Mouse (Mus musculus): Measurements from ENCODE around the gene Ncbp3.

Ncbp3 gene

DNA sequence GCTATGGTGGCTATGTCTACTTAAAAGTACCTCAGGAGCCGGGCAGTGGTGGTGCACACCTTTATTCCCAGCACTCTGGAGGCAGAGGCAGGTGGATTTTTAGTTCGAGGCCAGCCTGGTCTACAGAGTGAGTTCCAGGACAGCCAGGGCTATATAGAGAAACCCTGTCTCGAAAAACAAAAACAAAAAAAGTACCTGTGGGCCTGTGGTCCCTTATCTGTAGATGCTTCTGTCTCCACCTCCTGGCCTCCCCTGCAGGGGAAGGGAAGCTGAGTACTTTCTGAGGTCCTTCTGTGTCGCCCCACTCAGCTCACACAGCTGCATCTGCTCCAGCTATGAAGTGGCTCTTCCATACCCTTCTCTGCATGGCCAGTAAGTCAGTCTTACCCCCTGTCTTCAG lies 42.7 kb downstream of the Ncbp3 start, which contains the start of gene Itgae:
Gene Itgae (plus strand): TSS at position 301 of the 400 bp plus-strand sequence.
- no peak for DNase-seq

DNA sequence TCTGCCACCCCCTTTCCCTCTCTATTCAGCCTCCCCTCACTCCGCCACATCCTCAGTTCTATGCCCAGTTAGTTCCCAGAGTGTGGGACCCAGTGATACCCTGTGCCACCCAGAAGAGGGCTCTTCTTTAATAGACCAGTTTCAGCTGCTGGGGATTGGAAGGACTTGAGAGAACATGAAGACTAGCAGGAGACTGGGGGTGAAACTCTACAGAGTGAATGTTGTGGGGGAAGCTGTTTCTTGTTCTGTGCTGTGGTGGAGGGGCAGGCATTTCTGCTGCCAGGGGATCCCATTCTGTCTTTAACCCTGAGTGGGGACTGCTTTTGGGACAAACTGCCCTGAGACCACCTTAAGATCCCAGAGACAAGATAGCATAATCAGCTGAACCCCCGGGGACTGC lies 43.2 kb downstream of the Ncbp3 start:
- DNase-seq: no peak

DNA sequence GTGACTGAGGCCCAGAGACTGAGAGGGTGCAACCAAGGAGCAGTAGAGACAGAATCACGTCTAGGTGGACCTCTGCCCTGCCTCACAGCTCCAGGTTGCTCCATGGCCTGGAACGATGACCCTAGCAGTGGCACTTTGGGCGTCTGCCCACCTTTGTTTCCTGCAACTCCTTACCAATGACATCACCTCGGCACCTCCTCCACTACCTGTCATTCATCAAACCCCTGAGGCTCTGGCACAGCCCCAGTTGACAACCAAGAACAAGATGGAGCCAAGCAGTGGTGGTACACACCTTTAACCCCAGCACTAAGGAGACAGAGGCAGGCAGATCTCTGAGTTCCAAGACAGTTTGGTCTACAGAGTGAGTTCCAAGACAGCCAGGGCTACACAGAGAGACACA lies 44.5 kb downstream of the Ncbp3 start:
- DNase-seq: no peak

DNA sequence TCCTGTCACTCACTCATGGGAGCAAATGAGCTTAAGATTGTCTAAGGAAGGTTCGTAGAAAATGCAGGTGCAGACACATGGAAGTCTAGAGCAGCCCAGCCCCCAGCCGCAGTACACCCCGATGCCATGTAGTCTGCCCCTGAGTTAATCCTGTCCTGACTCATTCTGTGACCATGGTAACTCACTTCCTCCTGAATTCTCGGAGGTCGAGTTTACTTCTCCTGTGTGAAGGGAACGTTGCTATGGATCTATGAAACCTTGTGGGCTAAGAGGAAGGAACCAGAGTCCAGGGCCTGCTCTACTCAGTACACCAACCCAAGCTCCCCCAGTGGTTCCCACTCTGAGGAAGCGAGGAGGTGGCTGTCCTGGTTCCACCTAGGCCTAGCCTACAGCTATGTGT lies 45.3 kb downstream of the Ncbp3 start:
- DNase-seq: no peak

DNA sequence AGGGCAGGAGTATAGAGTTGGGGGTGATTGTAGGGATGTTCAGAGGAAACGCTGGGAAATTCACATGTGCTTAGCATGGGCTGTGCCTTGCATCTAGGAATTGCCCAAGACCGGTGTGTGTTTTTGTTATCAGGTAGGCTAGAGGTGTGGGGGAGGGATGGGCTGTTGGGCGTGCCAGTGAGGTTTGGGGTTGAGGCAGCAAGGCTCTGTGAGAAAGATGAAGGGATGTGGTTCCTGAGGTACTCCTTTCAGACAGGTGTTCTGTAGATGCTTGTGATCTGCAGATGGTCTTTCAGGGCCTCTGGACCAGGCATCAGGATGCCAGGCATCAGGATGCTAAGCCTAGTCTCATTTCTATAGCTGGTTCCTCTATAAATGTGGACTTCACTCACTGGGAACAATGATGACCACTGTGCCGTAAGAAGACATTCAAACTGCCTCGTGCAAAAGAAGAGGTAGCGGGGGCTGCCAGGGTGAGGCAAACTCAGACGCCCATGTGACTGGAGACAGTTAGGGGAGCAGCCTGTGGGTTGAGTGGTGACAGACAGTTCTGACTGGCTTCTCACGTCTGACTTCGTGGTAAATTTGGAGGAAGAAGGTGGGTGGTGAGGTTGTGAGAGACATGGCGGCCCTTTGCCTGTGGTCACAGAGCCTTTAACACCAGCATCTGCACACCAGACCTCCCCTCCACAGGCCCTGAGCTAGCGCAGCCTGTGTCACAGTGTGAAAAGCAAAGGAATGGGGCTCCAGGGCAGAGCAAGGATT lies 46.8 kb downstream of the Ncbp3 start:
- no peak for DNase-seq

DNA sequence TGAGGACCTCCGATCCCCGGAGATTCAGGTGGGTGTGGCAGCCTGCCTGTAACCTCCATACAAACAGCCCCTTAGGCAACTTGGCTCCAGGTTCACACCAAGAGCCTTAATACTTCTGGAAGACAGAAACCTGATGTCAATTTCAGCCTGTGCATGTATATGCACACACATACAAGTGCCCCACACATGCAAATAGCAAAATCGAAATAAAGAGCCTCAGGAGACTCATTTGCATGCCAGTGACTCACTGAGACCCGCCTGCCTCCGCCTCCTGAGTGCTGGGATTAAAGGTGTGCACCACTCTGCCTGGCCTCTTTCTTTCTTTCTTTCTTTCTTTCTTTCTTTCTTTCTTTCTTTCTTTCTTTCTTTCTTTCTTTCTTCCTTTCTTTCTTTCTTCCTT lies 51.3 kb downstream of the Ncbp3 start:
- DNase-seq: no peak

DNA sequence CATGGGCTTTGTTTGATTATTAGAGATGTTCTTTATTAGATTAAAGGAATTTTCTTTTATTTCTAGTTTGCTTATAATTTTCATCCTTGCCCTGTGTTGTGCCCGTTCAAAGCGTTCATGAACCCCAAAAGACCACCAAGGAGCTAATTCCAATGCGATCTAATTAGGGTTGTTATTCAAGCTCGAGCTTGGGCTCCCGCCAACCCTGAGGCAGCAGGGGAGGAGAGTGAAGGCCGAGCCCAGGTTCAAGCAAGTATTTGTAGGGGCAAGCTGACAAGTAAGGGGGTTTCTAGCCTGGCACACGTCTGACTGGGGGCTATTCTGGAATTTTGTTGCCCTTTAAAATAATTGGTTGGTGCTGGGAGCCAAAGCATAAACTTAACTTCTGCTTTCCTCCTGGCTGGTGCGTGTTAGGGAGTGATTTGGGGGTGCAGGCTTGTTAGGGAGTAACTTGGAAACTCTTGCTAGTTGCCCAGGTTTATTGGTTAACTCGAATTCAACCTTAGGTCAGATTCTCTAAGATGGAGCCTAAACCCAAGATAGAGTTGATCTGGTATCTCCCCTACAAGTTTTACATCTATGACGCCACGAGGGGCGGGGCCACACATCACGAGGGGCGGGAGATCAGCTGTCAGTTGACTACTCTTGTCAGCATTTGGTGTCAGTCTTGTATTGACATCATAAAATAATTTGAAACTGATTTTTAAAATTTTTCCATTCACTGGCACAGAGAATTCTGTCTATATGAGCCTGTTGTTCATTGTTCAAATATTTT lies 52.6 kb downstream of the Ncbp3 start:
- DNase-seq: no peak

DNA sequence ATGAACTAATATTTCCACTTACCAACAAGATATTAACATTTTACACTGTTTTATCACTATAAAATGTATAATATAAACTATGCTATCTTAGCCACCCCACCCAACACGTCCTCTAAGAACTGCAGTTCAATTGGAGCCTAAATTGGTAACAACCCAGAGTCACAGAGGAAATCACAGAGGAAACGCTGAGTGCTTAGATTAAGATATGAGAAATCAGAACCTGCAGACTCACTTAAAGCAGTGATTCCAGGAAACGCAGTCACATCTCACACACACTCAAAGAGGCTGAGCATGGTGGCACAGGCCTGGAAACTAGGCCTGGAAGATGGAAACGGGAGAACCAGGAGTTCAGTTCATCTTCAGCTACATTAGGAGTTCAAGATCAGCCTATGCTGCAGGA lies 53.7 kb downstream of the Ncbp3 start:
- DNase-seq: no peak

DNA sequence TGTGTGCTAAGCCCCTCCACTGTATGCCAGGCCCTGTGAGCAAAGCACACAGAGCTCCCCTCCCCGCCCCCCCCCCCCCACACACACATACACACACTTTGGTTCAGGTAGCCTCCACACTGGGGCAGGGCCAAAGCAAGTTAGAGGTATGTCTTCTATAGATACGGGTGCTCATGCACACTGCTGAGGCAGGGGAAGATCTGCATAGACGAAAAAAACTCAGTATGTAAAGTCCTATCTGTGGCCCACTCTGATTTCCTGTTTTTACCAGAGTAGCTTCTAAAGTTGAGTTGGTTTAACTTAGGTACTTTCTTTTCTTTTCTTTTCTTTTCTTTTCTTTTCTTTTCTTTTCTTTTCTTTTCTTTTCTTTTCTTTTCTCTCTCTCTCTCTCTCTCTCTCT lies 57.7 kb downstream of the Ncbp3 start:
- no peak for DNase-seq

DNA sequence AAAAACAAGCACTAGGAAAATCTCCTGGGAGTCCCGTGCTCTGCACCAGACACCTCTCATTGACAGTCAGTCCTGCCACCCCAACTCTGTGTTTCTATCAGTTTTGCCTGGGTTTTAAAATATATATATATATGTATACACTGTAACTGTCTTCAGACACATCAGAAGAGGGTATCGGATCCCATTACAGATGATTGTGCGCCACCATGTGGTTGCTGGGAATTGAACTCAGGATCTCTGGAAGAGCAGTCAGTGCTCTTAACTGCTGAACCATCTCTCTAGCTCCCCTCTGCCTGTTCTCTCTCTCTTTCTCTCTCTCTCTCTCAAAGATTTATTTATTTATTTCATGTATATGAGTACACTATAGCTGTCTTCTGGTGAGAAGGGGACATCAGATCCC lies 59.8 kb downstream of the Ncbp3 start:
- DNase-seq: peak; percentile 15 to 25

DNA sequence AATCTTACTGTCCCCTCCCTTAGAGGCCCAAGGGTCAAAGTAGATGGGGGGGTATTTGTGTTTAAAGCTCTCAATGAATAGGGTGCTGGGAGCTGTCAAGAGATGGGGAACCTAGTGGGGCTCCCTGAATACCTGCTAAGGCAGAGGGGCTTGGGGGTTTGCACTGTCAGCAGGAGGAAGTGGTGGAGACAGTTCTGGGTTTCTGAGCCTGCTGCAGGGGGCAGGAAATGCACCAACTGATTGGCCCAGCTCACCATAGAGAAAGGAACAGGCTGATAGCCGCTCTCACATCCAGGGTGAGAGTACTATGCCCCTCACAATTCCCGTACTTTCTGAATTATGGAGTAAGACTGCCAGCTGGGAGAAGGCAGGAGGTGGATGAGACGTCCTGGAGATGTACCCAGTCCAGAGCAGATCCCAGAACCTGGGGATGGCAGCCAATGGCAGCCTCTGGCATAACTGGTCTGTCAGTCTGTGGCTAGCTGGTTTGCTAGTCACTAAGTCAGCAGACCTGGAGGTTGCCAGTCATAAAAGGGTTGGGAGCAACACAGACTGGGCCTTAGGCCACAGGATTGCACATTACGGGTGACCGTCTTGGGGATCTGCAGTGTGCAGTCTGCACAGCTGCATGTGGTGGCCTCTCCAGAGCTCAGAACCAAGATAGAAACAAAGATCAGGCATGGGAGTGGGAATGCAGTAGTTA lies 60.8 kb downstream of the Ncbp3 start:
- no peak for DNase-seq

DNA sequence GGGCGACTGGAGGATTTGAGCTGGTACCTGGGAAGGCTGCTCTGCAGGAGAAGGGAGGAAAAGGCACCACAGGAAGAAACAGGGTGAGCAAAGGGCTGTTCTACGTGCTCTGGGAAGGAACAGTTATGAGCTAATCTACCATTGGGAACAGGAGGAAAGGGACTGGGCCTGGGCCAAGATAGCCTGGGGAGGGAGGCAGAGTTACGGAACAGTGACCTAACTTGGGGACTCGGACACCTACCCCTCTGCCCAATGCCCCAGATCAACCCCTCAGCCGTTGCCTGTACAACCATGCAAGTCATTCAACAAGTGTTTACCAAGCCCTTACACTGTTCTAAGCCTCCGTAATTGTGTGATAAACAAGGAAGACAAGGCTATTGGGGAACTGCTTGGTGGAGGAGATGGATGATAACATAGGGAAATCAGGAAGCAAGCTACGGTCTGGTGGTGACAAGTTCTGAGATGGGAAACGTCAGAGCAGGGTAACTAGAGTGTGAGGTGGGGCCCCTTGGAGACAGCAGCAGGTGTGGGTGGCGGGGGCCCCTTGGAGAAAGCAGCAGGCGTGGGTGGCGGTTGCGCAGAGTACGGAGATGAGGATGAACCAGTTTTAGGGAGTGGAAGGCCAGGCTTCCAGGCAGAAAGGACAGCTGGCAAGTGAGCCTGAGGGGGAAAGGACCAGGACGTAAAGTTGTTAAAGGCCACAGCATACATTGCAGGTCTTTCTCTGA lies 61.5 kb downstream of the Ncbp3 start:
- DNase-seq: no peak

DNA sequence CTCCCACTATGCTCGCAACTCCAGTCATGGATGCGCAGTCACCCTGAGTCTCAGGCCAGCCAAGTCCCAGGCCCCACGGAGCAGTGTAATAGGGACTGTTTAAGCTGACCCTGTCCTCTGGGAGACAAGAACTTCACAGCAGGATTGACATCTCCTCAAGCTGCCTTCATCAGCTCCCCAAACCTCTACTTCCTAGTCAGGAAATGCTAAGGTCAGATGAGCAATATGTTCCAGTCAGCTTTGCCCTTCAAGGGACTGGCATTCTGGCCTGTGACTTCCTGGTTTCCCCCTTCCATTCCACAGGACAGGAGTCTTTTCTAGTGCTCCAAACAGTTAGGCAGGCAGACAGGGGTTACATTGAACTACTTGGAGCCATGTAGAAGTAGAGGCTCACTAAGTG lies 62.4 kb downstream of the Ncbp3 start:
- DNase-seq: no peak

DNA sequence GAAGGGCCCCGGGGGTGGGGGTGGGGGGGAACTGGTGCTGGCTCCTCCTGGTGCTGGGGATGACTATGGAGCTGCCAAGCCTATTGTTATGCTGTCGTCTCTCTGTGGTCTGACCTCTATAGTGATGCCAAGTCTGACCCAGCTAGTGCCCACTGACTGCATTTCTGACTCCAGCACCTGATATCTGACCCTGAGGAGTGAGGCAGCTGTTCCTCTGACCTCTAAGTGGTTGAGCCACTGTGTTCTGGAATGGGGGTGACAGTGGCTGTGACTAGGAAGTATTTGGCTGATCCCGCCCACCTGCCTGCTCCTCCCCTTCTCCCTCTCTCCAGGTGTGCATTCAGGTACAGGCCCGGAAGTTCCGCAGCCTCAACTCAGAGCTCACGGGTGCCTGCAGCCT lies 63.8 kb downstream of the Ncbp3 start:
- DNase-seq: no peak

DNA sequence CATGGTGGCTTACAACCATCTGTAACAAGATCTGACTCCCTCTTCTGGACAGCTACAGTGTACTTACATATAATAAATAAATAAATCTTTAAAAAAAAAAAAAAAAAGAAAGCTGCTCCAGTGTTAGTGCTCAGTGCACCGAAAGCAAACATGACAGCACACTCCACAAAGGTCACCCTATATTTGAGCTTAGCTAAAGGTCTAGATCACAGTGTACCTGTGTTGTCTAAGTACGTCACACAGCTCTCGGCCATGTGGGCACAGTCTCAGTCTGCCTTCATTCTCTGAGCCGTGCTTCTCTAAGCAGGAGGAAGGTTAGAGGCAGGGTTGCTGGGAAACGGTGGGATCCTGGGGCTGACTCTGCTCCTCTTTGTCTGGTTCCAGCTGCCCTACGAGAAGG lies 78.9 kb downstream of the Ncbp3 start:
- no peak for DNase-seq

DNA sequence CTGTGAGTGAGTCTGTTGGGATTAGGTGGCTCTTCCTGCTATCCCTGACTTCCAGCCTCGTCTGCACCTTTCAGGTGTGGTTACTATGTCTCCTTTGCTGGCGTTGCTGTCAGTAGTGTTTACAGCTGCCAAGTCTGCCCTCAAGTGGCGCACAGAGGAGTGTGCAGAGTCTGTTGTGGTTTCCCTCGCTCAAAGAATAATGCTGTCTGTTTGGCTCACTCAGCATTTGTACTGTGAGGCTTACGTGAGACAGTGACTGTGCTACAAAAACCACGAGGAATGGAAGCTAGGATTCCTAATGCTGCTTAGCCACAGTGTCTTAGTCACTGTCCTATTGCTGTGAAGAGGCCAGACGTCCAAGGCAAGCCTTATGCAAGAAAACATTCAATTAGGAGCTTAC lies 83.4 kb downstream of the Ncbp3 start:
- no peak for DNase-seq

DNA sequence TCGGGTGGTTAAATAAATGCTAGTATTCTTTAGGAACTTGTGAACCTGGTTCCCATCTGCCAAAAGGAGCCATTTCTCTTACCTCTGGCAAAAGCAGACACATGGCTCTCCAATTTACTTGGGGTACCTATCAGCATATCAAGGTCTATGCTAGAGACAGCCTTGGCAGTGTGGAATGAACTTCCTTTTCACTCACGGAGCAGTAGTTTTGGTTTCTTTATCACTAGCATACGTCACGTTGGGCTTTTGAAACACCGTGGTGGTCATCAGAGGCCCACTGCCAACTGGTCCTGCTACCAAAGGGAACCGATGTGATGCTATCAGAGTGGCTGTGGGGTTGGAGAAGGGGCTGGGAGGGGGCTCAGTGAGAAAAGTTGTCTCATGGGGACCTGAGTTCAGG lies 85.4 kb downstream of the Ncbp3 start:
- no peak for DNase-seq

DNA sequence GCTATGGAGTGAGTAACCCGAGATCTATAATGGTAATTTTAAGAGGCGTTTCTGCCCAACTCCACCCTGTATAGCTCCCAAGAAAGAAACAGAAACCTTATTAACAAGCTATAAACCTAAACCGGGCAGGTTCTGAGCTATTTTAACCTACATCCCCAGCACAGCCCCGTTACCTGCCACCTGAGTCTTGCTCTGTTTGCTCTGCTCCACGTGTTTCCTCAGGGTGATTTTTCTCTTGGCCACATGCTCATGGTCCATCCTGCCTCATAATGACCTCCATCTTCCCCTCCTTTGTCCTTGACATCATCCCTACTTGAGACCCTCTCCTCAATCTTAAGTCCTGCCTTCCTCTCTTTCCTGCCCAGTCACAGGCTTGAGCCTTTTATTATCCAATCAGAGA lies 86.6 kb downstream of the Ncbp3 start:
- no peak for DNase-seq

DNA sequence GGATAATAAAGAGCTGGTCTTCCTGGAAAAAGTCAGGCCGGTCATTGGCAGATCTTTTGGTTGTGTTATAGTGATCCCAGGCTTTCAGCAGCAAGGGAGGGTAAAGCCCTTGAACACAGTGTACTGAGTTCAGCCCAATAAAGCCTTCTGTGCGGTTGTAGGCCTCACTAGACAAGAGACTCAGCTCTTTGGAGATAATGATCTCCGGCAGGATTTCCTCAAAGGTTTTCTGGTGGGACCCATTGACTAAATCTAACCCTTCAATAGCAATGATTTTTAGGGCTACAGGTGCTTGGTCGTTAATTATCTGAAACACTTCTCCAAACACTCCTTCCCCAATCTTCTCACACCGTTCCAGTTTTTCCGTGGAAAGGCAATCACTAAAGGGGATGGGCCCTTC lies 89.0 kb downstream of the Ncbp3 start:
- no peak for DNase-seq

DNA sequence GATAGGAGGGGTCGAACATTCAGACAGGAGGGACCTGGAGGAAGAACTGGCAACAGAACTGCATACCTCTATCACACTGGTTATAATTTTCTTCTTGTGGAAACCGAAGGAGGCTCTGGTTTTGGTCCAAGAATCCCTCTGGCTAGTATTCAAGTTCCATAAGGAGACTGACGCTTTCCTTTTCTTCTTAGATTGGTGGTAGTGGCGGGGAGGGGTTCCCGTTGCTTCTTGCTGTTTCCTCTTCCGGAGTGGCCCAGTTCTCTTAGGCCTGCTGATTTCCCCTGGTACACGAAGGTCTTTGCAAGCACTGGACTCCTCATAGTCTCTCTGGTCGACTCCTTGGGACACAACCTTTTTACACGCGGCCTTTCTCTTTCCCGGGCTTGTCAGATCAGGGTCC lies 89.5 kb downstream of the Ncbp3 start:
- no peak for DNase-seq

DNA sequence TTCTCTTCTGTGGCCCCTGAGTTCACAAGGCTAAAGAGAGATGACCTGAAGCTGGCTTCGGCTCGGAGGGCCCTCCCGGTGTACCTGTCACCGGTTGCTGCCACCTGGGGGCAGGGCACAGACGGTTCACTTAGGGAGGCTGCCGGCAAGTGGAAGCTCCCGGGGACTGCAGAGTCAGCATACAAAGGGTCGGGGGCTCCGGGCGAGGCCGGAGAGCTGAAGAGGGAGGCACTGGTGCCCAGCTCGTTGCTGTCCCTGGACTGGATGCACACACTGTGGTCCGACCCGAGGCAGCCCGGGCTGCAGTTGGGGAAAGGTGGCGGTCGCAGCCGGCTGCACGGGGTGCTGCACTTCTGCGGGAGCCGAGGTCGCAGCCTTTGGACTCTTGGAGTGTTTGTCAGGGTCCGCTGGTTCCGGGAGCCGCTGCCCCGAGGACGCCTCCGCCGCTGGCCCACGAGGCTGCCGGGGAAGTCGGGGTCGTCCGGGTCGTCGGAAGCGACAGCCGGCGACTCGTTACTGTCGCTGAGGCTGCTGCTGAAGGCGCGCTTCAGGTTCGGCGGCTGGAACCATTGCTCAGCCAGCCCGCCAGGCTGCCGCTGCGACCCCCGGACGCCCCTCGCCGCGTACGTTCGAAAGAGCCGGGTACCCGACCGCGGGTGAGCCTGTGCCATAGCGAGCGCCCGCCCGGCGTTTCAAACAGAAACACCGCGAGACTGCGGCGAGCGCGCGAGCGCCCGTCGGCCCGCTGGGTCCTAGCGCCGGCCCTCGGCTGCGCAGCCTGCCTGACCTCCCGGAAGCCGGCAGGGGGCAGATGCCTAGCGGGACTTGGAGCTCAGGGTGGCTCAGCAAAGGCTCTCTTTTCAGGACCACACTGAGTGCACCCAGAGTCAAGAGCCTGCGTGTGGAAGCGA lies 90.3 kb downstream of the Ncbp3 start, which contains the start of gene Haspin:
Gene Haspin (minus strand): TSS at position 704 of the 911 bp plus-strand sequence.
- DNase-seq: peak; percentile 85 to 90

All from cerebellum, postnatal 36 days (tissue).